Mouse (Mus musculus): ENCODE measurements at regions not wholly inside any gene's neighbourhood (a gene's known extent, or its start where the extent isn't known, plus 50 kb on each side); places are given as distances from the start of the nearest gene placed in this dataset.

DNA sequence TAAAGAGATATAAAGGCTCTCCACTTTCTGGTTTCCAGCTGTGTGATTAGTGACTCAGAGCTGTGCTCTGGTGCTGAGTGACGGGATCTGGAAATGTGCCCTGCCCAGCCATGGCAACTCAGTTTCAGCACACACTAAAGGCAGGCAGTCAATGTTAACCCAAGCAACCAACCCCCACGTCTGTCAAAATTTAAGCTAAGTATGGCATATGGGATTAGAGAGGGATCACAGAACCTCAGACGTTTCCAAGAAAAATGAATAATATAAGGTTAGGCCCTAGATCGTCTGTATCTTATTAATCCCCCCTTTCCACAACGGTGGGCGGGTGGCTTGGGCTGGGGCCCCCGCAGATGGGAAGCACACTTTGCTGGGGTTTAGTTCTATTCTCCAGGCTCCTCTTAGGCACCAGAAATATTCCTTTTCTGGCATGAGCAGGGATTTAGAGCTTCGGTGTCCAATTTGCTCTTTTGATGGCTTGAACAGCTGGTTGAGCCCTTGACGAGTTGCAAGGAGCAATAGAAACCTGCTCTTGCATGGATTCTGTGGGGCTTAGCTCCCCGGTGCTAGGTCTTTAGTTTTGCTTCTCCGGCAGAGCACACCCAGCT, 311.2 kb downstream of the Pten start:
- H3K9me3 ChIP-seq: no peaks in the 10 kb centered on the region
- H3K4me3 ChIP-seq: no peak overlapping the region
- WGBS: 52% methylated on average over 11 of the region's 11 CpGs
- peaks cover 6% of the 10 kb centered on the region; the same call in 1 of the 2 replicates for H3K27me3 ChIP-seq
- H3K27ac ChIP-seq (replicated peaks): no peak overlapping the region
- no peaks in the 10 kb centered on the region for H3K36me3 ChIP-seq
- no peaks in the 10 kb centered on the region for H3K4me1 ChIP-seq
- ATAC-seq (ENCODE audit: low FRiP score, low read depth): no peak
- H3K4me2 ChIP-seq (replicated peaks): no peak overlapping the region
- H3K9ac ChIP-seq (replicated peaks): no peak overlapping the region

GRCm38 (mm10) chr19:33069761-33070160, 312.5 kb downstream of the Pten start:
- Histone ChIP-seq H3K36me3 (no peaks in the 10 kb centered on the region), H3K27ac (replicated peaks) (no peak overlapping the region), H3K27me3 (peaks cover 4% of the 10 kb centered on the region; the same call in 1 of the 2 replicates), H3K4me1 (no peaks in the 10 kb centered on the region), H3K4me3 (no peak overlapping the region), H3K9me3 (no peaks in the 10 kb centered on the region), H3K4me2 (replicated peaks) (no peak overlapping the region), H3K9ac (replicated peaks) (no peak overlapping the region)
- ATAC-seq (ENCODE audit: low FRiP score, low read depth): no peak
- whole genome bisulfite sequencing: 72% methylated on average over 6 of the region's 6 CpGs

DNA sequence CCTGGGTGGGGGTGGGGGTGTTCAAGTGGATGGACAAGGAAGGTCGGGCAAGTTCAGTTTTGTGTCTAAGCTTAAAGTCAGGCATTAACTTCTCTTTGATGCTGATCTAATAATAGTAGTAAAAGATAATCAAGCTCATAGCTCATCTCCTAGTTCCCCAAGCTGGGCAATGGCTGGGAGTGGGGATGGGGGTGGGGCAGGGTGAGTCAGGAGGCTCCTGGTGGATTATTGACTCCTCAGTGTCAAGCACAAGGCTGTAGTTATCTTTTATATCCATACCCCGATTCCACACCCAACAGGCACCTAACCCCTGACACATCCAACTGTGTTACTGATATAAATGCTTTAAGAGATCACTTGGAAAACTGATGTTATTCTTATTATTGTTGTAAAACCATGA, 315.0 kb downstream of the Pten start:
- Histone ChIP-seq H3K4me3 (no peak overlapping the region), H3K4me2 (replicated peaks) (no peak overlapping the region), H3K9me3 (no peaks in the 10 kb centered on the region), H3K27ac (replicated peaks) (no peak overlapping the region), H3K9ac (replicated peaks) (no peak overlapping the region), H3K36me3 (no peaks in the 10 kb centered on the region), H3K4me1 (no peaks in the 10 kb centered on the region), H3K27me3 (peaks cover 4% of the 10 kb centered on the region; the same call in 1 of the 2 replicates)
- no peak for ATAC-seq (ENCODE audit: low FRiP score, low read depth)
- 81% methylated on average over 2 of the region's 2 CpGs for WGBS

DNA sequence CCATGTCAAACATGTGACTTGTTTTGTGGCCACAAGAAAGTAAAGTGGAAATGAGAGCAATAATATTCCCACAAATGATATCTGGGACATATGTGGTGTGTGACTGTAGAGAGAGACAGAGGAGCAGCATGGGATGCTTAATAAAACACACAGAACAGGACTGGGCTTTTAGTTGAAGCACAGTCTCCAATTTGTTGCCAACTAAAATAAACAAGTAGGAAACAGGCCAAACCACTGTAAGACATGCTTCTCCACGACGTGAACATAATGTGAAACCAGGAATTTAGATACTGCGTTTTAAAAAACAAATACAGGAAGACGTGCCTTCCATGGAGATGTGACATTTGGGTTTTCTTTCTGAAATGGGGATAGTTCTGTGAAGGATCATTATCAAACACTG, 317.2 kb downstream of the Rnls start:
- H3K4me1 ChIP-seq: no peaks in the 10 kb centered on the region
- no peak overlapping the region for H3K4me2 ChIP-seq (replicated peaks)
- H3K36me3 ChIP-seq: no peaks in the 10 kb centered on the region
- 84% methylated on average over 4 of the region's 4 CpGs for WGBS
- peaks cover 3% of the 10 kb centered on the region; the same call in 1 of the 2 replicates for H3K27me3 ChIP-seq
- H3K9me3 ChIP-seq: no peaks in the 10 kb centered on the region
- ATAC-seq (ENCODE audit: low FRiP score, low read depth): no peak
- H3K27ac ChIP-seq (replicated peaks): no peak overlapping the region
- no peak overlapping the region for H3K9ac ChIP-seq (replicated peaks)
- no peak overlapping the region for H3K4me3 ChIP-seq

DNA sequence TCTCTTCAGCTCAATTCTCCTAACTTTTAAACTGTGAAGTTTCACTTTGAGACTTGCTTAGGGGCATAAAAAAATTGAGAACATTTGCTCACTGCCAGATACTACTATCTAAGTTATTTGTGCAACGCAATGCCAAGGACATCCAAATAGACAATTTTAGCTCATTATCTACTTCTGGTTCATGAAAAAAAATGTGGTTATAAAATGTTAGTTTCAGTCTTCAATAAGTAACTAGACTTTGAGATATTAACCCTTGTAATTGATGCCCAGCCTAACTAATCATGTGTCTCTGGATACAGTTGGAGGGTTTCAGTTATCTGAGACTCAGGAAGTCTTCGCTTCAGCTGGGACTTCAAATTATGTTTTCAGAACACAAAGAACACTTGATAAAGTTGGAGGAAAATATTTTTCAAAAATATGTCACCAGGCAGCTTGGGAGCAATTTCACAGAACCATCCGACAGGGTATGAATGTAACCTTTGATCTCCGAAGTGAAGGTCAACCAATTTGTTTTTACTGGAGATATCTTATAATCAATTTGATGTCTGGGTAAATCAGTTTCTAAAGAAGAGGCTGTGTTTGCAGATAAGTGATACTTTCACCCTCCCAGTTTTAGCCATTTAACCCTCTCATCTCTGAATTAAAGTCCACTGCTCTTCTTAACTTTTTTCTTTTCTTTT, 313.3 kb downstream of the Rnls start:
- no peaks in the 10 kb centered on the region for H3K36me3 ChIP-seq
- H3K4me2 ChIP-seq (replicated peaks): no peak overlapping the region
- no peaks in the 10 kb centered on the region for H3K27me3 ChIP-seq
- H3K27ac ChIP-seq (replicated peaks): no peak overlapping the region
- 86% methylated on average over 4 of the region's 4 CpGs for WGBS
- H3K9ac ChIP-seq (replicated peaks): no peak overlapping the region
- H3K9me3 ChIP-seq: no peaks in the 10 kb centered on the region
- H3K4me3 ChIP-seq: no peak overlapping the region
- H3K4me1 ChIP-seq: no peaks in the 10 kb centered on the region
- ATAC-seq (ENCODE audit: low FRiP score, low read depth): no peak

- Histone ChIP-seq H3K4me3 (no peak overlapping the region), H3K36me3 (no peaks in the 10 kb centered on the region), H3K27ac (replicated peaks) (no peak overlapping the region), H3K9me3 (no peaks in the 10 kb centered on the region), H3K27me3 (no peaks in the 10 kb centered on the region), H3K4me2 (replicated peaks) (no peak overlapping the region), H3K9ac (replicated peaks) (no peak overlapping the region), H3K4me1 (no peaks in the 10 kb centered on the region)
- 86% methylated on average over 2 of the region's 2 CpGs for WGBS
- ATAC-seq (ENCODE audit: low FRiP score, low read depth): no peak
These were observed 312.1 kb downstream of the Rnls start for GRCm38 (mm10) chr19:33079959-33080358.

DNA sequence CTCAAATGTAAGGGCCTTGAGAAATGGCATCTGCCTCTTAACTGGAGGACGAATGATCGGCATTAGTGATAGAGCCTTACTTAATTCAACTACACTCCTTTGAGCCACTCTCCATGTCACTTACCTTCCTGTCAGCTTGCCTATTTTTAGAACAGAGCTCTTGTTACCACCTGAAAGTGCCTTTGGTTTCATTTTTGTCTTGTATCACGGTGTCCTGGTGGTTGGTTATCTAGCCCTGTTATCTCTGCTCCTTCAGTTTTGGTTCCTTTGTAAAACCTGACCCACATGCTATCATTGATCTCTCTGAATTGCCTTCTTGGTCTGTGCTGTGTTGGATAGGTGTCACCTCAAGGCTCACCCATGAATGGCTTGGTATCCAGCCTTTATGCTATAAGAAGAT, 310.6 kb downstream of the Rnls start:
- Histone ChIP-seq H3K4me2 (replicated peaks) (no peak overlapping the region), H3K9ac (replicated peaks) (no peak overlapping the region), H3K4me1 (no peaks in the 10 kb centered on the region), H3K36me3 (no peaks in the 10 kb centered on the region), H3K27me3 (no peaks in the 10 kb centered on the region), H3K4me3 (no peak overlapping the region), H3K27ac (replicated peaks) (no peak overlapping the region), H3K9me3 (no peaks in the 10 kb centered on the region)
- no peak for ATAC-seq (ENCODE audit: low FRiP score, low read depth)
- 94% methylated on average over 3 of the region's 3 CpGs for WGBS

DNA sequence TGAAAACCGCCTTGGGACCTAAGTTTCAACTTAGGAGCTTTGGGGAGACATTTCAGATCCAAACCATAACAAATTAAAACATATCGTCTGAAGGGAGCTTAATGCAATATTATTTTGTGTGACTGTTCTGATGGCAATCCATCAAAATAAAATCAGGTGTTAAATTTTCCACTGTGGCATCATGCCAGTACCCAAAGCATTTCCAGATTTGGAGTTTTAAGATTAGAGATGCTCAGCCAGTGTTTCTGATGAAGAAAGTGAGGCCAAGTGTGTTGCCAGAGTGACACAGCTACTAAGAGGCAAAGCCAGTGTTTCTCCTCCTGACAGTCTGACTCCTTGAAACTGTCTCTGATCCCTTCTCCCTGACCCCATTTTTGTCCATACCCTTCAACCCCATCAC, 308.7 kb downstream of the Rnls start:
- Histone ChIP-seq H3K4me3 (no peak overlapping the region), H3K36me3 (no peaks in the 10 kb centered on the region), H3K9me3 (no peaks in the 10 kb centered on the region), H3K4me2 (replicated peaks) (no peak overlapping the region), H3K9ac (replicated peaks) (no peak overlapping the region), H3K27me3 (no peaks in the 10 kb centered on the region), H3K27ac (replicated peaks) (no peak overlapping the region), H3K4me1 (peaks cover 4% of the 10 kb centered on the region; the same call in 1 of the 2 replicates)
- no peak for ATAC-seq (ENCODE audit: low FRiP score, low read depth)
- 88% methylated on average over 2 of the region's 2 CpGs for WGBS

- no peak overlapping the region for H3K27ac ChIP-seq (replicated peaks)
- no peak overlapping the region for H3K4me3 ChIP-seq
- no peak overlapping the region for H3K9ac ChIP-seq (replicated peaks)
- no peaks in the 10 kb centered on the region for H3K36me3 ChIP-seq
- no peaks in the 10 kb centered on the region for H3K9me3 ChIP-seq
- H3K27me3 ChIP-seq: no peaks in the 10 kb centered on the region
- WGBS: 90% methylated on average over 5 of the region's 5 CpGs
- ATAC-seq (ENCODE audit: low FRiP score, low read depth): no peak
- peaks cover 4% of the 10 kb centered on the region; the same call in 1 of the 2 replicates for H3K4me1 ChIP-seq
- H3K4me2 ChIP-seq (replicated peaks): no peak overlapping the region
These were observed 307.4 kb downstream of the Rnls start for GRCm38 (mm10) chr19:33084683-33085082.
